Mouse (Mus musculus) adrenal gland, adult 8-10 months (tissue): ENCODE results near the gene Snn. TPM values are rescaled to one million over a fixed set of nuclear protein-coding genes. Genes with fewer than 3 reads are reported as not detected.

Experiments used
- DNase-seq: peaks from one replicate; pipeline ENCODE4 v3.0.0; 2022
- total RNA-seq, 4 experiments: library from RNA; stranded (reverse); gene quantifications; 2 replicates each; pipeline ENCODE4 v1.2.4; 2022

Snn gene
- total RNA-seq, 4 experiments from 2014 or later = 12.0 to 21.4 (median 14.6) TPM

GRCm38 (mm10) chr16:11086856-11087588 is 26.3 kb downstream of the Snn start:
- no peak for DNase-seq

GRCm38 (mm10) chr16:11090836-11091570 is 30.3 kb downstream of the Snn start:
- DNase-seq = no peak

GRCm38 (mm10) chr16:11092061-11092460 is 31.3 kb downstream of the Snn start:
- DNase-seq = no peak

- no peak for DNase-seq
Measured at GRCm38 (mm10) chr16:11092523-11092922, 31.8 kb downstream of the Snn start.

- DNase-seq = no peak
Measured at GRCm38 (mm10) chr16:11093717-11094386, 33.1 kb downstream of the Snn start.

GRCm38 (mm10) chr16:11097301-11097700 is 36.6 kb downstream of the Snn start:
- DNase-seq = no peak

GRCm38 (mm10) chr16:11104905-11105304 is 44.2 kb downstream of the Snn start:
- DNase-seq = no peak

GRCm38 (mm10) chr16:11109198-11109740 is 48.5 kb downstream of the Snn start:
- no peak for DNase-seq

GRCm38 (mm10) chr16:11122625-11123024 is 61.9 kb downstream of the Snn start:
- DNase-seq = no peak

GRCm38 (mm10) chr16:11124110-11124509 is 63.4 kb downstream of the Snn start:
- no peak for DNase-seq

Other genes with a start within 250 kb of the Snn start
- gene Gm11172, start 248.0 kb upstream of the Snn start, total RNA-seq = not detected
- under 1 TPM; 0.43 to 0.74 (median 0.48) TPM for gene Rmi2, start 225.9 kb upstream of the Snn start, total RNA-seq
- 10 to 100 TPM; 38.0 to 56.2 (median 46.3) TPM for gene Litaf, start 5.2 kb downstream of the Snn start, total RNA-seq
- 10 to 100 TPM; 41.3 to 57.6 (median 46.8) TPM for gene Txndc11, start 73.7 kb downstream of the Snn start, total RNA-seq
- gene Zc3h7a, start 115.4 kb downstream of the Snn start, total RNA-seq = 100 to 1,000 TPM in 2 of 4 experiments, 10 to 100 TPM in 2; 62.7 to 123 (median 96.4) TPM
- gene Rsl1d1, start 142.4 kb downstream of the Snn start, total RNA-seq = 10 to 100 TPM; 70.7 to 71.9 (median 71.3) TPM
- gene Gspt1, start 193.4 kb downstream of the Snn start, total RNA-seq = 100 to 1,000 TPM; 106 to 147 (median 121) TPM